Mouse (Mus musculus) limb, embryonic 10.5 days (tissue): ENCODE results near the gene Stxbp1. TPM values are rescaled to one million over a fixed set of nuclear protein-coding genes. Genes with fewer than 3 reads are reported as not detected.

Experiments
- DNase-seq: peaks from one replicate; pipeline ENCODE4 v3.0.0-alpha.2; 2017; ENCODE audit warnings: low spot score
- H3K27ac ChIP-seq: fragments of 300-500 bp; sonication (generic); 2 replicates; pipeline ENCODE4 v1.5.1; 2016; ENCODE audit warnings: mild to moderate bottlenecking
- H3K27me3 ChIP-seq: fragments of 300-500 bp; sonication (generic); 2 replicates; pipeline ENCODE4 v1.6.1; 2016; ENCODE audit warnings: low read depth, mild to moderate bottlenecking; ENCODE audit not compliant: poor library complexity, severe bottlenecking
- H3K36me3 ChIP-seq: fragments of 300-500 bp; sonication (generic); 2 replicates; pipeline ENCODE4 v1.6.1; 2016; ENCODE audit warnings: mild to moderate bottlenecking, moderate library complexity
- H3K4me1 ChIP-seq: fragments of 300-500 bp; sonication (generic); 2 replicates; pipeline ENCODE4 v1.6.1; 2016
- H3K4me3 ChIP-seq: fragments of 300-500 bp; sonication (generic); 2 replicates; pipeline ENCODE4 v1.5.1; 2016; ENCODE audit warnings: mild to moderate bottlenecking, moderate library complexity
- H3K9me3 ChIP-seq: fragments of 300-500 bp; sonication (generic); replicated peaks from 2 replicates; pipeline ENCODE4 v1.6.1; 2016; ENCODE audit warnings: mild to moderate bottlenecking
- WGBS: fragments of 180-500 bp; shearing (Covaris S2); methylation state at CpG from one replicate; pipeline ENCODE4 v1.1.7; 2016; 5-methylcytosine and 5-hydroxymethylcytosine counted together
- polyA plus RNA-seq: library from polyadenylated mRNA; unstranded; fragments of >200 nt; fragmentation: Nextera tagmentation; extraction: Ambion mirVana; gene quantifications from 2 replicates; pipeline ENCODE4 v1.2.1, GENCODE M21; 2016

The Stxbp1 gene
- polyA plus RNA-seq, 1 experiment from 2014 or later = 12.9 TPM

- H3K4me1 ChIP-seq = peaks cover 26% of the 10 kb centered on the region
- H3K9me3 ChIP-seq = no peaks in the 10 kb centered on the region
- peak overlapping the region; percentile 73 for H3K27ac ChIP-seq
- 24% methylated on average over 9 of the region's 10 CpGs for WGBS
- H3K36me3 ChIP-seq = peaks cover 33% of the 10 kb centered on the region
- peak overlapping the region; percentile 57 for H3K4me3 ChIP-seq
- H3K27me3 ChIP-seq = peaks cover 15% of the 10 kb centered on the region
- no peak for DNase-seq
Observed at GRCm38 (mm10) chr2:32751665-32752033, 95.4 kb downstream of the Stxbp1 start.

DNA sequence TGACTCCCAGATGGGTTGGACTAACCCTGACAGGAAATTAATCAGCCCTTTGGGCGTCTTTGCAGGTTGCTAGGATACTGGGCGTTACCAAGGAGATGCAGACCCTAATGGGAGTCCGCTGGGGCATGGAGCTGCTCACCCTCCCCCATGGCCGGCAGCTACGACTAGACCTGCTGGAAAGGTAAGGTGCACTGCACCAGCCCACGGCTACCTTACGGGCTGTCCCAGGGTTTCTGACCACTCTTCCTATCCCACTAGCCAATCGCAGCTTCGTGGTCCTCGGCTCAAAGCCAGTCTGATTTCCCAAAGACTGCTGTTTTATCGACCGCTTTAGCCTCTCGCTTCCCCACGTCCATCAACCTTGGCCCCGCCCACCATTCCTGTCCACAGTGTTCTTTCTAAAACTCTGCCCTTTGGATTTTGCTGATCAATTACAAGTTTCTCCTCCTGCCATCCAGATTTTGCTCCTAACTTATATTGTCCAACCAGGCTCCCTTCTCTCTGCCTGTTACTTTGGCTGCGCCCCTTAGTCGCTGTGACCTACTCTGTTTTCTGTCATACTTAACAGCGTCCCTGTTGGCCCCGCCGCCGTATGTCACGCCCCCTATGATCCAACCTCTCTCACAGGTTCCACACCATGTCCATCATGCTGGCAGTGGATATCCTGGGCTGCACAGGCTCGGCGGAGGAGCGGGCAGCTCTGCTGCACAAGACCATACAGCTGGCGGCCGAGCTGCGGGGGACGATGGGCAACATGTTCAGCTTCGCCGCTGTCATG is 96.0 kb downstream of the Stxbp1 start:
- Histone ChIP-seq H3K27me3 (peaks cover 16% of the 10 kb centered on the region), H3K4me1 (peaks cover 25% of the 10 kb centered on the region), H3K4me3 (peak overlapping the region; percentile 57), H3K9me3 (no peaks in the 10 kb centered on the region), H3K36me3 (peaks cover 36% of the 10 kb centered on the region), H3K27ac (peak overlapping the region; percentile 73)
- WGBS = 3% methylated on average over 31 of the region's 31 CpGs
- peak; percentile 82 for DNase-seq

DNA sequence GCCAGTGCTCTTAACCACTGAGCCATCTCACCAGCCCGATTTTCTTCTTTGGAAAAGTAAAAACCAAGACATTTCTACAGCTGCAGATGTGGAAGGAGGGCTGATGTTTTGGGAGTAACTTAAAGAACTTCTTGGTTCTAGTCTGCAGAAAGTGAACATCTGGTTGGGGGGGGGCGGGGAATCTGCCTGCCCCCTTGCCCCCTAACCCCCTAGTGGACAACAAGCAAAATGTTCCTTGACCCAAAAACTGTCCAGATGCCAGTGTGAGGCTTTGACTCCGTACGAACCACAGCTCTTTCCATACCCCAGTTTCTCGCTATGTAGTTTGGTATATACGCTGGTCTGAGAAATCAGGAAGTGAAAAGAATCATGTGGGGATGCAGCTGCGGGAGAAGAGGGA is 96.8 kb downstream of the Stxbp1 start:
- DNase-seq = no peak
- WGBS = 73% methylated on average over 7 of the region's 7 CpGs
- Histone ChIP-seq H3K9me3 (no peaks in the 10 kb centered on the region), H3K4me3 (peak overlapping the region; percentile 57; the same call in 1 of the 2 replicates), H3K27ac (no peak overlapping the region), H3K4me1 (peaks cover 25% of the 10 kb centered on the region), H3K27me3 (peaks cover 21% of the 10 kb centered on the region), H3K36me3 (peaks cover 44% of the 10 kb centered on the region)

- no peak overlapping the region for H3K27ac ChIP-seq
- WGBS = 91% methylated on average over 16 of the region's 16 CpGs
- peaks cover 38% of the 10 kb centered on the region for H3K36me3 ChIP-seq
- peaks cover 25% of the 10 kb centered on the region for H3K4me1 ChIP-seq
- peaks cover 18% of the 10 kb centered on the region for H3K27me3 ChIP-seq
- H3K4me3 ChIP-seq = no peak overlapping the region
- DNase-seq = no peak
- no peaks in the 10 kb centered on the region for H3K9me3 ChIP-seq
Observed at GRCm38 (mm10) chr2:32749082-32749481, 98.0 kb downstream of the Stxbp1 start.

DNA sequence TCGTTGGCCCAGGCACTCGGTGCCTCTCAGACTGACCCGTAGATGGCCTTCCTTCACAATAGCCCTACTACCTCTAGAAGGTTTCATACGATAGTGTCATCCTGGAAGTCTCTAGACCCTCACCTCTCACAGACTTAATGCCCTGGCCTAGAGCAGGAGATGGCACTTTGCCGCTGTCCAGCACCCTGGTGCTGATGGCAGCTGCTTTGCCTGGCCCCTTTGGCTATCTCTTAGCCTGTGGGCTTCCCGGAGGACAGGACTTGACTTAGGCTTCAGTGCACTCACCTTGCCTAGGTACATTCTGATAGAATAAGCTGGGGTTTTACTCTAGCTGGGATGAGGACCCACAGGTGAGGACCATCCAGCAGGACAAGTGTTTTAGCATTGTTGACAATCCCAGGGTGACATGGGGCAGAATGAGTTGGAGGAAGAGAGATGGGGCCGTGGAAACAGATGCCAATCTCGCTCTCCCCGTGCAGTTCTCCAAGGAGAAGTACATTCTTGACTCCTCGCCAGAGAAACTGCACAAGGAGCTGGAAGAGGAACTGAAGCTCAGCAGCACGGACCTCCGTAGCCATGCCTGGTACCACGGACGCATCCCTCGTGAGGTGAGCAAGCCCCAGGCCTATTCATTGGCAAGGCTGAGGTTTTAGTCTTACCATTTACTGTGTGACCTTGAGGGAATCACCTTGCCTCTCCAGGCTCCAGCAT is 102.6 kb downstream of the Stxbp1 start:
- no peaks in the 10 kb centered on the region for H3K9me3 ChIP-seq
- peaks cover 26% of the 10 kb centered on the region for H3K36me3 ChIP-seq
- H3K4me1 ChIP-seq = peaks cover 18% of the 10 kb centered on the region
- peaks cover 56% of the 10 kb centered on the region for H3K27me3 ChIP-seq
- no peak for DNase-seq
- no peak overlapping the region for H3K27ac ChIP-seq
- H3K4me3 ChIP-seq = no peak overlapping the region
- 77% methylated on average over 15 of the region's 15 CpGs for WGBS

DNA sequence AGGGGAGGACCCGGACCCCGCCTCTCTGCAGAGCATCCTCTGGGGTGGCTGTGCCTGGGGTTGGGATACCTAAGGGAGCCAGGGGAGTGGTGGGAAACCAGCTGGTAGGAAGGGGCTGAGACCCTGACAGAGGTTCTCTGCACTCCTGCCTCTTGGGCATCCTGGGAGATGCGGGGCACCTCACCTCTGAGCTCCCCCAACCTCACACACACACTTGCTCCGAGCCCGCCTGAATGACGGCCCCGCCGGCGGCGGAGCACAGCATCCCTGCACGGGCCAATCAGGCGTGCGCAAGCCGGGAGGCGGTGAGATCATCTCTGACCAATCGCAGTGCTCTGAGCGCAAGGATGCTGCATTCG is 104.9 kb downstream of the Stxbp1 start:
- DNase-seq = peak; percentile 72
- WGBS = 2% methylated on average over 18 of the region's 18 CpGs
- peaks cover 64% of the 10 kb centered on the region for H3K27me3 ChIP-seq

GRCm38 (mm10) chr2:32741273-32742172 is 105.5 kb downstream of the Stxbp1 start:
- Histone ChIP-seq H3K27ac (peak overlapping the region; percentile 56; the same call in 1 of the 2 replicates), H3K27me3 (peaks cover 64% of the 10 kb centered on the region)
- peak; percentile 67 for DNase-seq

More for the DNA sequence above, 104.9 kb downstream of the Stxbp1 start:
- H3K4me1 ChIP-seq = peaks cover 18% of the 10 kb centered on the region
- H3K36me3 ChIP-seq = peaks cover 19% of the 10 kb centered on the region
- H3K27ac ChIP-seq = no peak overlapping the region
- H3K9me3 ChIP-seq = no peaks in the 10 kb centered on the region
- peak overlapping the region; percentile 60 for H3K4me3 ChIP-seq

GRCm38 (mm10) chr2:32740916-32741272 is 106.2 kb downstream of the Stxbp1 start, which contains the start of gene 6330409D20Rik:
Gene 6330409D20Rik, minus strand, starts transcription at chr2:32741016.
- 9% methylated on average over 11 of the region's 11 CpGs for WGBS
- Histone ChIP-seq H3K27ac (peak within 1 kb of the TSS; percentile 56; the same call in 1 of the 2 replicates), H3K36me3 (peaks cover 11% of the 10 kb centered on the region), H3K4me3 (peak within 1 kb of the TSS; percentile 60), H3K4me1 (peaks cover 23% of the 10 kb centered on the region), H3K9me3 (no peaks in the 10 kb centered on the region), H3K27me3 (peaks cover 61% of the 10 kb centered on the region)
- no peak for DNase-seq

More at GRCm38 (mm10) chr2:32741273-32742172, 105.5 kb downstream of the Stxbp1 start:
- peak overlapping the region; percentile 60 for H3K4me3 ChIP-seq
- H3K36me3 ChIP-seq = peaks cover 15% of the 10 kb centered on the region
- no peaks in the 10 kb centered on the region for H3K9me3 ChIP-seq
- 2% methylated on average over 58 of the region's 58 CpGs for WGBS
- H3K4me1 ChIP-seq = peaks cover 19% of the 10 kb centered on the region

- Histone ChIP-seq H3K4me3 (no peak overlapping the region), H3K9me3 (no peaks in the 10 kb centered on the region), H3K27me3 (peaks cover 57% of the 10 kb centered on the region), H3K27ac (no peak overlapping the region), H3K4me1 (peaks cover 37% of the 10 kb centered on the region), H3K36me3 (0 out of 2 replicates have a peak, but pooled peaks cover 5% of the 10 kb centered on the region)
- WGBS = 74% methylated on average over 4 of the region's 4 CpGs
- DNase-seq = no peak
Observed at GRCm38 (mm10) chr2:32739311-32739710, 107.7 kb downstream of the Stxbp1 start.

Other genes with a start within 250 kb of the Stxbp1 start
- 11.8 and 16.7 TPM in 2 replicates for gene St6galnac6, start 247.5 kb downstream of the Stxbp1 start, polyA plus RNA-seq
- gene Ak1, start 225.5 kb downstream of the Stxbp1 start, polyA plus RNA-seq = 21.6 and 35.7 TPM in 2 replicates
- gene Eng, start 200.7 kb downstream of the Stxbp1 start, polyA plus RNA-seq = 27.9 and 28.5 TPM in 2 replicates
- 31.6 and 35.4 TPM in 2 replicates for gene Fpgs, start 143.1 kb downstream of the Stxbp1 start, polyA plus RNA-seq
- 156 and 160 TPM in 2 replicates for gene Cdk9, start 134.2 kb downstream of the Stxbp1 start, polyA plus RNA-seq
- gene Sh2d3c, start 126.2 kb downstream of the Stxbp1 start, polyA plus RNA-seq = 16.2 and 20.9 TPM in 2 replicates
- 0.14 TPM in 1 of 2 replicates, not detected in the other for gene 6330409D20Rik, start 106.2 kb downstream of the Stxbp1 start, polyA plus RNA-seq
- gene Tor2a, start 90.0 kb downstream of the Stxbp1 start, polyA plus RNA-seq = 52.9 and 61.1 TPM in 2 replicates
- gene Ttc16, start 71.6 kb downstream of the Stxbp1 start, polyA plus RNA-seq = 0.23 and 0.38 TPM in 2 replicates
- gene Ptrh1, start 71.5 kb downstream of the Stxbp1 start, polyA plus RNA-seq = 5.3 and 5.6 TPM in 2 replicates
- gene Cfap157, start 62.8 kb downstream of the Stxbp1 start, polyA plus RNA-seq = 0.26 and 1.3 TPM in 2 replicates
- 40.9 and 47.9 TPM in 2 replicates for gene Fam129b, start 28.9 kb upstream of the Stxbp1 start, polyA plus RNA-seq
- 194 and 232 TPM in 2 replicates for gene Rpl12, start 114.3 kb upstream of the Stxbp1 start, polyA plus RNA-seq
- gene Lrsam1, start 114.4 kb upstream of the Stxbp1 start, polyA plus RNA-seq = 5.3 and 7.5 TPM in 2 replicates
- gene Slc2a8, start 134.8 kb upstream of the Stxbp1 start, polyA plus RNA-seq = 16.5 and 22.3 TPM in 2 replicates